Mouse (Mus musculus) erythroblast, embryonic 14.5 days (primary cell): Measurements from ENCODE around the gene Ptprj.

Experiments
- GATA1 ChIP-seq: IDR thresholded peaks from 2 replicates; pipeline ENCODE4 v1.6.1; 2012; ENCODE audit warnings: low read length, inconsistent platforms, mixed read lengths
- TAL1 ChIP-seq: IDR thresholded peaks from 3 replicates; pipeline ENCODE4 v1.6.1; 2012; ENCODE audit warnings: low read length, inconsistent platforms, mixed read lengths

DNA sequence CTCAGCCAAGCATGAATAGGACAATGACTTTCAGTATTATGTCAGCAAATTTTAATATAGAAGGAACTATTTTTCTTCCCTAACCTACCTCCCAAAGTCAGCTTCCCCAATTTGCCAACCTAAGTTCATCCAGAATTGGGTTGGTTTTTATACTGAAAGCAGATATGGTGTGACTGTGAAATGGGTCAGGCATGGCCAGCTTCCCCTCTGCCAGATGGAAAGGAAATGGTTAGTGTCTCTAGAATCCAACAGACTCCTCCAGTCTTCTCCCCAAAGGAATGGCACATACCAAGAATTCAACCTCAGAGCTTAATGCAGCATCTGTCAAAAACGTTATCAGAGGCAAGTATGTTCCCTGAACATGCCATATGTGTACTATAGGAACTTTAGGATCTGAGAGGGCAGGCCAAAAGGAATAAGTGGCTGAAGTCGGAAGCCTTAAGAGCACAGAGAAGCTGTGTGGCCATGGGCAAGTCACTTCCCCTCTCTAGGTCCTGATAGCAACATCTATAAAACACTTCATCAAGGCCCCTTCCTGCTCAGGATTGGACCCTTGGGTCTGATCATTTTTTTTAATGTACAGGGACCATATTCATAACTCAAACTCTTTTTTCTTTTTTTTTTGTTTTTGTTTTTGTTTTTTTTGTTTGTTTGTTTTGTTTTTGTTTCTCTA, 21.3 kb downstream of the Ptprj start:
- no peak for TF ChIP-seq GATA1
- TF ChIP-seq TAL1, result no peak
